Mouse (Mus musculus): Measurements from ENCODE around the gene Adamts12. TPM values are rescaled to one million over a fixed set of nuclear protein-coding genes. Genes with fewer than 3 reads are reported as not detected.

Gene Adamts12
- polyA plus RNA-seq, 1 experiment from 2014 or later: 1.4 TPM

DNA sequence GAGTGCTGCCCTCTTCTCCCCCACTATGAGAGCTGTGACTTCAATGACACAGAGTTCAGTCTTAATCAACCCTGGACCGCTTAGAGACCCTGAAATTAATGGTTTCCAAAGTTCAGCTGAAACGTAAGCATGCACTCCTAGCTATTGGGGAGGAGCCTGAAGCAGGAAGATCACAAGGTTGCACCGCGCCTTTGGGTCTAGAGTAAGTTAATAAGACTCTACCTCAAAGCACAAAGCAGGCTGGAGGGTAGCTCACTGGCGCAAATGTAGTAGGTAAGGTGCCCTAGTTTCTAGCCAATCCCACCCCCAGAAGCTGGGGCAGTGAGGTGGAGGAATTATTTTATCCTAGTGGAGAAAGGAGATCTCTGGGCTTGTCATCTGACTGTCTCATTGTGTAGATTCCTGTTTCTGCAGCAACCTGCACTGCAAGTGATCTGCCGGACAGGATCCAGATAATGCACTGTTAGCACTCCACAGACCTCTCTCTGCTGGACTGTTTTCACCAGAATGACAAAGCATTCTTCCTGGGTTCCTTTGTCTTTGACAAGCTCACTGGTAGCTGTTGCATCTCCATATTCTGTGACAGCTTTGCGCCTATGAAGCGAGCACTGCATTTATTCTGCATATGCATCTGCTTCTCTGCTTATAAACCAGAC is 315.0 kb downstream of the Adamts12 start:
- H3K9ac ChIP-seq (ENCODE audit: low read depth, low read length): no peak overlapping the region
- no peaks in the 10 kb centered on the region for H3K4me1 ChIP-seq (ENCODE audit: control insufficient read depth, insufficient read depth, low read length)
- ATAC-seq (replicated peaks; ENCODE audit: insufficient number of reproducible peaks, low FRiP score, low TSS enrichment): no peak
- H3K36me3 ChIP-seq (ENCODE audit: control insufficient read depth, insufficient read depth, low read length): peaks cover 8% of the 10 kb centered on the region
- WGBS (ENCODE audit: insufficient replicate concordance): 82% methylated on average over 8 of the region's 8 CpGs
- H3K4me2 ChIP-seq: no peak overlapping the region
- H3K9me3 ChIP-seq (replicated peaks; ENCODE audit: control insufficient read depth, low read length): no peaks in the 10 kb centered on the region
- no peaks in the 10 kb centered on the region for H3K27me3 ChIP-seq (ENCODE audit: control insufficient read depth, insufficient read depth, low read length)
- no peak overlapping the region for H3K27ac ChIP-seq (ENCODE audit: low read depth, low read length)
- H3K4me3 ChIP-seq (ENCODE audit: low read depth, low read length): no peak overlapping the region

DNA sequence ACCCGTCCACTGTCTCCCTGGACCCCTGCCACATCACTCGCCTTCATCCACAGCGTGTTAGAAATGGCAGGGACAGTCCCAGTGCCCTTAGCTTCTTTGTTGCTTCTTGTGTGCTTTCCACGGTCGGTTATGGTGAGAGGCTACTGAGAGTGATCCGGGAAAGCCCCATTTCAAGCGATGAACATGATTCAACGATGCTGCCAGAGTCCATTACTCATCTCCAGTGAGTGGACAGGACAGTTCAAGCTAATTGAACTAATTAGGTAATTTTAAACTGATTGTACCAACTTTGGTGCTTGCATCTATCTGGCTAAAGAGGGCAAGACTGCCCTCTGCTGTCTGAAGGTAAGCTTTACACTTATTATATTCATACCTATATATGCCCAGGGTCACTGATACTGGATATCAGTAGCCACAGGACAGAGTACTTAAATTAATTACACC is 315.5 kb downstream of the Adamts12 start:
- no peak overlapping the region for H3K27ac ChIP-seq (ENCODE audit: low read depth, low read length)
- no peaks in the 10 kb centered on the region for H3K4me1 ChIP-seq (ENCODE audit: control insufficient read depth, insufficient read depth, low read length)
- no peak overlapping the region for H3K4me2 ChIP-seq
- no peaks in the 10 kb centered on the region for H3K9me3 ChIP-seq (replicated peaks; ENCODE audit: control insufficient read depth, low read length)
- no peak overlapping the region for H3K4me3 ChIP-seq (ENCODE audit: low read depth, low read length)
- H3K9ac ChIP-seq (ENCODE audit: low read depth, low read length): no peak overlapping the region
- H3K27me3 ChIP-seq (ENCODE audit: control insufficient read depth, insufficient read depth, low read length): no peaks in the 10 kb centered on the region
- ATAC-seq (replicated peaks; ENCODE audit: insufficient number of reproducible peaks, low FRiP score, low TSS enrichment): no peak
- WGBS (ENCODE audit: insufficient replicate concordance): 48% methylated on average over 8 of the region's 8 CpGs
- H3K36me3 ChIP-seq (ENCODE audit: control insufficient read depth, insufficient read depth, low read length): peaks cover 14% of the 10 kb centered on the region

DNA sequence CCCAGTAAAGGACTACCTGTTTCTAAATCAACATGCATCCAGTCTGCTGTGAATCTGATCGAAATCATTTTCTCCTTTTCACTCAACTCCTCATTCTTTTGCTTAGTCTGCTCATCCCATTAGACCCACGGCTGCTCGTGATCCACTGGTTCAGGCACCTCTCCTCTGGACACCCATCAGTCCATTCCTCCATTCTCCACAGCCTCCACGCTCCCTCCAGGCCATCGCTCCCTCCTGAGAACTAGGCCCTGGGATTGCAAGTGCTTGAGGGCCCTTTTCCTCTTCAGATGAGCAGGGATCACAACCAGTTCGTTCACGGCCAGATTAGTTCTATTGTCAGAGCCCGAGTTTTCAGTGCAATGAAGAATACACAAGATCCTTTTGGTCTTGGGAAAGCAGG is 316.0 kb downstream of the Adamts12 start:
- no peaks in the 10 kb centered on the region for H3K4me1 ChIP-seq (ENCODE audit: control insufficient read depth, insufficient read depth, low read length)
- 77% methylated on average over 8 of the region's 8 CpGs for WGBS (ENCODE audit: insufficient replicate concordance)
- no peaks in the 10 kb centered on the region for H3K27me3 ChIP-seq (ENCODE audit: control insufficient read depth, insufficient read depth, low read length)
- peaks cover 18% of the 10 kb centered on the region for H3K36me3 ChIP-seq (ENCODE audit: control insufficient read depth, insufficient read depth, low read length)
- no peak overlapping the region for H3K9ac ChIP-seq (ENCODE audit: low read depth, low read length)
- H3K4me2 ChIP-seq: no peak overlapping the region
- no peak for ATAC-seq (replicated peaks; ENCODE audit: insufficient number of reproducible peaks, low FRiP score, low TSS enrichment)
- no peak overlapping the region for H3K27ac ChIP-seq (ENCODE audit: low read depth, low read length)
- H3K9me3 ChIP-seq (replicated peaks; ENCODE audit: control insufficient read depth, low read length): no peaks in the 10 kb centered on the region
- H3K4me3 ChIP-seq (ENCODE audit: low read depth, low read length): no peak overlapping the region

DNA sequence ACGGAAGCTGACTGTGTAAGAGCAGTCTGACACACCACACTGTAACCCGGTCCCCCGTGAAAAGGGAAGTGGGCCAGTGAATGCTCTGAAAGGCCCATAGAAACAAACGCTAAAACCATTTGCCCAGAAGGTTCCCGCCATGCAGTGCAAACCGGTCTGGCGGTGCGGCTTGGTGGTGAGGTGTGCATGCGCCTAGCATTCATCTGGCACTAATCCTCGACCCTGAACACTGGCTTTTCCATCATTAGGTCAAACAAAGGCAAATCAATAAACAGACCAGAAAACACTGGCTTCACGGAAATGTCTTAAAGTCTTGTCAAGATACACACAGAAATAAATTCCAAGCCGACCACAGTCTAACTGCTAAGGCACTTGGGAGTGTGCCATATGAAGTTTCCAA is 318.0 kb downstream of the Adamts12 start:
- WGBS (ENCODE audit: insufficient replicate concordance): 87% methylated on average over 12 of the region's 12 CpGs
- H3K27ac ChIP-seq (ENCODE audit: low read depth, low read length): no peak overlapping the region
- no peaks in the 10 kb centered on the region for H3K27me3 ChIP-seq (ENCODE audit: control insufficient read depth, insufficient read depth, low read length)
- H3K9me3 ChIP-seq (replicated peaks; ENCODE audit: control insufficient read depth, low read length): no peaks in the 10 kb centered on the region
- H3K4me3 ChIP-seq (ENCODE audit: low read depth, low read length): no peak overlapping the region
- peaks cover 31% of the 10 kb centered on the region for H3K36me3 ChIP-seq (ENCODE audit: control insufficient read depth, insufficient read depth, low read length)
- no peak overlapping the region for H3K9ac ChIP-seq (ENCODE audit: low read depth, low read length)
- H3K4me1 ChIP-seq (ENCODE audit: control insufficient read depth, insufficient read depth, low read length): no peaks in the 10 kb centered on the region
- no peak for ATAC-seq (replicated peaks; ENCODE audit: insufficient number of reproducible peaks, low FRiP score, low TSS enrichment)
- no peak overlapping the region for H3K4me2 ChIP-seq

DNA sequence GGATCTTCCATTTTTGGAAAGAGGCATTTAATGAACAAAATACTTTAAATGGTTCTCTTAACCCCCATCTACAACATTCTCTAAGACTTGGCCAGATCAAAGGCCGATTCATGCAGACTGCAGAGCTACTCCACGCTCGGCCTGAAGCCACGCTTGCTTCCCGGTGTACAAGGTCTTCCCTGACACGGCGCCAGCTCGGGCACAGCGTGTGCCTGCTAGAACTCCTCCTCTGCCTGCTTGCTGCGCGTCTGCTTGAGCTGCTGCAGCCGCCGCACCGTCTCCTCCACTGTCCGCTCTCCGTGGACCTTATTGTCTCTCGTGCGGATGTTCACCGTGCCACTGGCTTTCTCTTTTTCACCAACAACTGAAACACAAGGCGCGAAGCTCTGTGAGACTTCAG is 319.2 kb downstream of the Adamts12 start:
- no peaks in the 10 kb centered on the region for H3K4me1 ChIP-seq (ENCODE audit: control insufficient read depth, insufficient read depth, low read length)
- H3K9ac ChIP-seq (ENCODE audit: low read depth, low read length): no peak overlapping the region
- 95% methylated on average over 21 of the region's 21 CpGs for WGBS (ENCODE audit: insufficient replicate concordance)
- H3K4me2 ChIP-seq: no peak overlapping the region
- H3K27ac ChIP-seq (ENCODE audit: low read depth, low read length): no peak overlapping the region
- H3K4me3 ChIP-seq (ENCODE audit: low read depth, low read length): no peak overlapping the region
- no peaks in the 10 kb centered on the region for H3K27me3 ChIP-seq (ENCODE audit: control insufficient read depth, insufficient read depth, low read length)
- no peak for ATAC-seq (replicated peaks; ENCODE audit: insufficient number of reproducible peaks, low FRiP score, low TSS enrichment)
- peaks cover 38% of the 10 kb centered on the region for H3K36me3 ChIP-seq (ENCODE audit: control insufficient read depth, insufficient read depth, low read length)
- no peaks in the 10 kb centered on the region for H3K9me3 ChIP-seq (replicated peaks; ENCODE audit: control insufficient read depth, low read length)

DNA sequence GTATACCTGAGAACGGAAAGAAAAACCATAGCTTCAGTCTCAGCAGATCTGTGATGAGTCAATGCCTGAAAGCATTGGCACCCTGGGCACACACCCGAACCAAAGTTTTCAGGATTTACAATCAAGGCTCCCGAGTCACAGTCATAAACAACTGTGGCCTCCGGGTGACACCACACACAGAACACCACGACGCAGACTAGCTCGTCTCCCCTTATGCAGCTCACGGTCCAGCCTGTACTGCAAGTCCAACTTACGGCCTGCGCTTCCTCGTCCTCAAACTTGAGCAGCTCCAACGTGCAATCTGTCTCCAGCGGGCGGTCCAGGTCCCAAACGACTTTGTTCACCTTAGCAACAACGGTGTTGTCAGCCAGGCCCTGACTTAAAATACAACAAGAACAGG is 328.3 kb downstream of the Adamts12 start:
- Histone ChIP-seq H3K27me3 (ENCODE audit: control insufficient read depth, insufficient read depth, low read length) (no peaks in the 10 kb centered on the region), H3K9me3 (replicated peaks; ENCODE audit: control insufficient read depth, low read length) (no peaks in the 10 kb centered on the region), H3K9ac (ENCODE audit: low read depth, low read length) (no peak overlapping the region), H3K4me3 (ENCODE audit: low read depth, low read length) (no peak overlapping the region), H3K4me2 (no peak overlapping the region), H3K36me3 (ENCODE audit: control insufficient read depth, insufficient read depth, low read length) (peaks cover 43% of the 10 kb centered on the region), H3K27ac (ENCODE audit: low read depth, low read length) (no peak overlapping the region), H3K4me1 (ENCODE audit: control insufficient read depth, insufficient read depth, low read length) (peaks cover 4% of the 10 kb centered on the region; the same call in 1 of the 2 replicates)
- 94% methylated on average over 16 of the region's 16 CpGs for WGBS (ENCODE audit: insufficient replicate concordance)
- no peak for ATAC-seq (replicated peaks; ENCODE audit: insufficient number of reproducible peaks, low FRiP score, low TSS enrichment)

DNA sequence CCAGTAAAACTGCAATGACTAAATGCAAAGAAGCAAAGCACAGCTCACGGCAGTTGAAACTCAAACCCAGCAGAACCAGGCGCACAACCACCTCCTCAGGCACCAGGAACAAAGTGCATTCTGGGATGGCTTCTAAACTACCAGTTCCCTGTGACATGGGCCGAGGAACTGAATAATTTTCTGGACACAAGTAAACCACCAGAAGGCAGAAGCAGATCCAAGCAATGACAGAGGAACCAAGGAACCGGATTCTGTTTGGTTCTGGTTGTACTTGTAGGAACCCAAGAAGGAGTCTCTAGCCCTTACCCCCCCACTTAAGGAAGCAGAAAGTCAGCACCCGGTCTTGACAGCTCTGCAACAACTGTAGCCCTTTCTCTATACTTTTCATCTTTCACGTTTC is 331.8 kb downstream of the Adamts12 start:
- Histone ChIP-seq H3K4me3 (ENCODE audit: low read depth, low read length) (no peak overlapping the region), H3K9me3 (replicated peaks; ENCODE audit: control insufficient read depth, low read length) (no peaks in the 10 kb centered on the region), H3K4me1 (ENCODE audit: control insufficient read depth, insufficient read depth, low read length) (peaks cover 12% of the 10 kb centered on the region), H3K27ac (ENCODE audit: low read depth, low read length) (no peak overlapping the region), H3K36me3 (ENCODE audit: control insufficient read depth, insufficient read depth, low read length) (peaks cover 20% of the 10 kb centered on the region), H3K9ac (ENCODE audit: low read depth, low read length) (no peak overlapping the region), H3K27me3 (ENCODE audit: control insufficient read depth, insufficient read depth, low read length) (no peaks in the 10 kb centered on the region), H3K4me2 (no peak overlapping the region)
- WGBS (ENCODE audit: insufficient replicate concordance): 89% methylated on average over 6 of the region's 6 CpGs
- ATAC-seq (replicated peaks; ENCODE audit: insufficient number of reproducible peaks, low FRiP score, low TSS enrichment): no peak

Other genes starting within 250 kb of the Adamts12 start
- 0.19 and 0.66 TPM in 2 replicates for gene C1qtnf3, start 112.5 kb upstream of the Adamts12 start, polyA plus RNA-seq (2014; fragmentation: Nextera tagmentation; extraction: Ambion mirVana)
- 16.7 and 16.9 TPM in 2 replicates for gene Amacr, start 83.0 kb upstream of the Adamts12 start, polyA plus RNA-seq (2014; fragmentation: Nextera tagmentation; extraction: Ambion mirVana)
- gene Slc45a2, start 64.1 kb upstream of the Adamts12 start, polyA plus RNA-seq (2014; fragmentation: Nextera tagmentation; extraction: Ambion mirVana): 0.04 TPM in 1 of 2 replicates, not detected in the other
- gene Rxfp3, start 26.8 kb upstream of the Adamts12 start, polyA plus RNA-seq (2014; fragmentation: Nextera tagmentation; extraction: Ambion mirVana): 0.25 TPM in 1 of 2 replicates, not detected in the other

All from heart, embryonic 11.5 days (tissue).